Mouse (Mus musculus): Measurements from ENCODE around the gene Dip2b. TPM values are rescaled to one million over a fixed set of nuclear protein-coding genes. Genes with fewer than 3 reads are reported as not detected.
"Not testable (repeated sequence)": the region's sequence is repeated elsewhere in the genome, so short reads cannot be mapped to it uniquely, and the experiment has no call there.

Gene Dip2b
- polyA plus RNA-seq, 1 experiment from 2014 or later = 5.0 TPM

GRCm38 (mm10) chr15:100251153-100251780 lies 212.8 kb downstream of the Dip2b start:
- no peaks in the 10 kb centered on the region for H3K27me3 ChIP-seq (replicated peaks; ENCODE audit: control insufficient read depth, insufficient read depth, low read length)
- WGBS = 81% methylated on average over 6 of the region's 6 CpGs
- no peaks in the 10 kb centered on the region for H3K4me1 ChIP-seq (replicated peaks; ENCODE audit: control insufficient read depth, insufficient read depth, low read length)
- no peak overlapping the region for H3K9ac ChIP-seq (ENCODE audit: low read depth, low read length)
- H3K36me3 ChIP-seq (ENCODE audit: control insufficient read depth, insufficient read depth) = peaks cover 81% of the 10 kb centered on the region
- H3K9me3 ChIP-seq (ENCODE audit: control insufficient read depth) = no peaks in the 10 kb centered on the region
- TF ChIP-seq CTCF (IDR thresholded peaks at IDR 0.05; ENCODE audit: low read depth) = no peak
- no peak overlapping the region for H3K4me3 ChIP-seq (ENCODE audit: low read depth, low read length)
- no peak overlapping the region for H3K27ac ChIP-seq (ENCODE audit: low read depth, low read length)
- ATAC-seq = no peak
- no peak overlapping the region for H3K4me2 ChIP-seq (replicated peaks; ENCODE audit: low read depth)

- 75% methylated on average over 6 of the region's 6 CpGs for WGBS
- no peak for TF ChIP-seq CTCF (IDR thresholded peaks at IDR 0.05; ENCODE audit: low read depth)
- H3K36me3 ChIP-seq (ENCODE audit: control insufficient read depth, insufficient read depth) = peaks cover 81% of the 10 kb centered on the region
These were observed 217.9 kb downstream of the Dip2b start for GRCm38 (mm10) chr15:100256386-100256785.

GRCm38 (mm10) chr15:100257305-100257704 lies 218.8 kb downstream of the Dip2b start:
- TF ChIP-seq CTCF (IDR thresholded peaks at IDR 0.05; ENCODE audit: low read depth) = no peak
- no peak overlapping the region for H3K4me3 ChIP-seq (ENCODE audit: low read depth, low read length)
- H3K9ac ChIP-seq (ENCODE audit: low read depth, low read length) = no peak overlapping the region
- peaks cover 76% of the 10 kb centered on the region for H3K36me3 ChIP-seq (ENCODE audit: control insufficient read depth, insufficient read depth)
- 85% methylated on average over 5 of the region's 5 CpGs for WGBS
- H3K27ac ChIP-seq (ENCODE audit: low read depth, low read length) = no peak overlapping the region
- H3K9me3 ChIP-seq (ENCODE audit: control insufficient read depth) = no peaks in the 10 kb centered on the region
- ATAC-seq = no peak
- no peak overlapping the region for H3K4me2 ChIP-seq (replicated peaks; ENCODE audit: low read depth)
- no peaks in the 10 kb centered on the region for H3K27me3 ChIP-seq (replicated peaks; ENCODE audit: control insufficient read depth, insufficient read depth, low read length)
- no peaks in the 10 kb centered on the region for H3K4me1 ChIP-seq (replicated peaks; ENCODE audit: control insufficient read depth, insufficient read depth, low read length)

More at GRCm38 (mm10) chr15:100256386-100256785, 217.9 kb downstream of the Dip2b start:
- Histone ChIP-seq H3K9ac (ENCODE audit: low read depth, low read length) (no peak overlapping the region), H3K4me2 (replicated peaks; ENCODE audit: low read depth) (no peak overlapping the region), H3K4me3 (ENCODE audit: low read depth, low read length) (no peak overlapping the region), H3K4me1 (replicated peaks; ENCODE audit: control insufficient read depth, insufficient read depth, low read length) (no peaks in the 10 kb centered on the region), H3K9me3 (ENCODE audit: control insufficient read depth) (no peaks in the 10 kb centered on the region), H3K27ac (ENCODE audit: low read depth, low read length) (no peak overlapping the region), H3K27me3 (replicated peaks; ENCODE audit: control insufficient read depth, insufficient read depth, low read length) (no peaks in the 10 kb centered on the region)
- no peak for ATAC-seq

GRCm38 (mm10) chr15:100258646-100259425 lies 220.4 kb downstream of the Dip2b start:
- Histone ChIP-seq H3K9me3 (ENCODE audit: control insufficient read depth) (no peaks in the 10 kb centered on the region), H3K36me3 (ENCODE audit: control insufficient read depth, insufficient read depth) (peaks cover 63% of the 10 kb centered on the region), H3K4me2 (replicated peaks; ENCODE audit: low read depth) (no peak overlapping the region), H3K27ac (ENCODE audit: low read depth, low read length) (no peak overlapping the region), H3K4me1 (replicated peaks; ENCODE audit: control insufficient read depth, insufficient read depth, low read length) (no peaks in the 10 kb centered on the region), H3K27me3 (replicated peaks; ENCODE audit: control insufficient read depth, insufficient read depth, low read length) (no peaks in the 10 kb centered on the region), H3K9ac (ENCODE audit: low read depth, low read length) (no peak overlapping the region), H3K4me3 (ENCODE audit: low read depth, low read length) (no peak overlapping the region)
- ATAC-seq = no peak
- WGBS = 93% methylated on average over 7 of the region's 7 CpGs
- no peak for TF ChIP-seq CTCF (IDR thresholded peaks at IDR 0.05; ENCODE audit: low read depth)

GRCm38 (mm10) chr15:100260351-100260750 lies 221.9 kb downstream of the Dip2b start:
- WGBS = 88% methylated on average over 6 of the region's 7 CpGs
- not testable (repeated sequence) for ATAC-seq; H3K9me3 ChIP-seq (ENCODE audit: control insufficient read depth)

GRCm38 (mm10) chr15:100263246-100263905 lies 224.9 kb downstream of the Dip2b start:
- no peaks in the 10 kb centered on the region for H3K9me3 ChIP-seq (ENCODE audit: control insufficient read depth)
- H3K4me1 ChIP-seq (replicated peaks; ENCODE audit: control insufficient read depth, insufficient read depth, low read length) = no peaks in the 10 kb centered on the region
- 37% methylated on average over 4 of the region's 4 CpGs for WGBS
- peaks cover 19% of the 10 kb centered on the region for H3K36me3 ChIP-seq (ENCODE audit: control insufficient read depth, insufficient read depth)
- no peaks in the 10 kb centered on the region for H3K27me3 ChIP-seq (replicated peaks; ENCODE audit: control insufficient read depth, insufficient read depth, low read length)
- no peak overlapping the region for H3K9ac ChIP-seq (ENCODE audit: low read depth, low read length)
- peak; percentile 67 for TF ChIP-seq CTCF (IDR thresholded peaks at IDR 0.05; ENCODE audit: low read depth)
- H3K27ac ChIP-seq (ENCODE audit: low read depth, low read length) = no peak overlapping the region
- H3K4me3 ChIP-seq (ENCODE audit: low read depth, low read length) = no peak overlapping the region
- H3K4me2 ChIP-seq (replicated peaks; ENCODE audit: low read depth) = no peak overlapping the region
- no peak for ATAC-seq

More at GRCm38 (mm10) chr15:100260351-100260750, 221.9 kb downstream of the Dip2b start:
- H3K36me3 ChIP-seq (ENCODE audit: control insufficient read depth, insufficient read depth) = peaks cover 47% of the 10 kb centered on the region
- H3K9ac ChIP-seq (ENCODE audit: low read depth, low read length); H3K27ac ChIP-seq (ENCODE audit: low read depth, low read length); H3K4me1 ChIP-seq (replicated peaks; ENCODE audit: control insufficient read depth, insufficient read depth, low read length); H3K4me3 ChIP-seq (ENCODE audit: low read depth, low read length); H3K27me3 ChIP-seq (replicated peaks; ENCODE audit: control insufficient read depth, insufficient read depth, low read length); H3K4me2 ChIP-seq (replicated peaks; ENCODE audit: low read depth): not testable (repeated sequence)

All from intestine, postnatal 0 days (tissue).